Mouse (Mus musculus) monocyte, adult 5-6 weeks (primary cell): Measurements from ENCODE around the gene Spon1. TPM values are rescaled to one million over a fixed set of nuclear protein-coding genes. Genes with fewer than 3 reads are reported as not detected.

Source experiments
- ATAC-seq: fragments of 153-309, 156-312 bp; replicated peaks from 2 replicates; pipeline ENCODE4 v1.8.0; 2017; ENCODE audit warnings: mild to moderate bottlenecking; ENCODE audit not compliant: low TSS enrichment, insufficient number of reproducible peaks, severe bottlenecking, poor library complexity, low FRiP score
- total RNA-seq: library from RNA; stranded (forward); fragments of 200-1000, 200-491, 200-594 nt; gene quantifications from 3 replicates; pipeline ENCODE4 v1.2.3, GENCODE M21; 2017

Spon1 gene
- total RNA-seq, 1 experiment from 2014 or later: not detected

- ATAC-seq: no peak
Observed at GRCm38 (mm10) chr7:113825498-113826205, 59.9 kb downstream of the Spon1 start.

GRCm38 (mm10) chr7:113826510-113826909 lies 60.7 kb downstream of the Spon1 start:
- ATAC-seq: no peak

GRCm38 (mm10) chr7:113828122-113828571 lies 62.3 kb downstream of the Spon1 start:
- no peak for ATAC-seq

- no peak for ATAC-seq
Observed at GRCm38 (mm10) chr7:113828576-113828975, 62.8 kb downstream of the Spon1 start.

GRCm38 (mm10) chr7:113837151-113837550 lies 71.4 kb downstream of the Spon1 start:
- no peak for ATAC-seq

GRCm38 (mm10) chr7:113839431-113839830 lies 73.6 kb downstream of the Spon1 start:
- no peak for ATAC-seq

GRCm38 (mm10) chr7:113841521-113841920 lies 75.7 kb downstream of the Spon1 start:
- ATAC-seq: no peak

GRCm38 (mm10) chr7:113843150-113843549 lies 77.4 kb downstream of the Spon1 start:
- ATAC-seq: no peak

- no peak for ATAC-seq
Observed at GRCm38 (mm10) chr7:113845191-113845590, 79.4 kb downstream of the Spon1 start.

GRCm38 (mm10) chr7:113846553-113846952 lies 80.8 kb downstream of the Spon1 start:
- ATAC-seq: no peak

- no peak for ATAC-seq
Observed at GRCm38 (mm10) chr7:113847041-113847819, 81.4 kb downstream of the Spon1 start.

- ATAC-seq: no peak
Observed at GRCm38 (mm10) chr7:113850389-113850788, 84.6 kb downstream of the Spon1 start.

GRCm38 (mm10) chr7:113855396-113855795 lies 89.6 kb downstream of the Spon1 start:
- no peak for ATAC-seq

- no peak for ATAC-seq
Observed at GRCm38 (mm10) chr7:113856067-113856466, 90.3 kb downstream of the Spon1 start.

- ATAC-seq: no peak
Observed at GRCm38 (mm10) chr7:113859480-113859881, 93.7 kb downstream of the Spon1 start.

- ATAC-seq: no peak
Observed at GRCm38 (mm10) chr7:113861964-113862363, 96.2 kb downstream of the Spon1 start.

GRCm38 (mm10) chr7:113872846-113873245 lies 107.0 kb downstream of the Spon1 start:
- ATAC-seq: no peak

GRCm38 (mm10) chr7:113877451-113877850 lies 111.7 kb downstream of the Spon1 start:
- no peak for ATAC-seq

GRCm38 (mm10) chr7:113877926-113878325 lies 112.1 kb downstream of the Spon1 start:
- no peak for ATAC-seq

GRCm38 (mm10) chr7:113879085-113879501 lies 113.3 kb downstream of the Spon1 start:
- ATAC-seq: no peak
